Mouse (Mus musculus) hindbrain, embryonic 16.5 days (tissue): ENCODE results near the gene Gm4559. TPM values are rescaled to one million over a fixed set of nuclear protein-coding genes. Genes with fewer than 3 reads are reported as not detected.

Experiments used
- ATAC-seq: fragments of 200-750 bp; cut with Nextera tagmentation; 2 replicates; pipeline ENCODE4 v1.8.0; 2017; ENCODE audit warnings: moderate TSS enrichment, moderate library complexity
- H3K27ac ChIP-seq: fragments of 300-500 bp; sonication (generic); 2 replicates; pipeline ENCODE4 v1.5.1; 2014; ENCODE audit warnings: low read depth, mild to moderate bottlenecking, control low read depth, low read length, moderate library complexity
- H3K27me3 ChIP-seq: fragments of 300-500 bp; sonication (generic); replicated peaks from 2 replicates; pipeline ENCODE4 v1.6.1; 2014; ENCODE audit warnings: low read length; ENCODE audit not compliant: control insufficient read depth, insufficient read depth
- H3K36me3 ChIP-seq: fragments of 300-500 bp; sonication (generic); 2 replicates; pipeline ENCODE4 v1.6.1; 2014; ENCODE audit warnings: mild to moderate bottlenecking, low read length, moderate library complexity, mixed read lengths; ENCODE audit not compliant: control insufficient read depth, insufficient read depth
- H3K4me1 ChIP-seq: fragments of 300-500 bp; sonication (generic); 2 replicates; pipeline ENCODE4 v1.6.1; 2014; ENCODE audit warnings: low read depth, low read length; ENCODE audit not compliant: control insufficient read depth, insufficient read depth
- H3K4me2 ChIP-seq: fragments of 300-500 bp; sonication (generic); 2 replicates; pipeline ENCODE4 v1.6.1; 2014; ENCODE audit warnings: mild to moderate bottlenecking, low read length, control low read depth, moderate library complexity
- H3K4me3 ChIP-seq: fragments of 300-500 bp; sonication (generic); 2 replicates; pipeline ENCODE4 v1.5.1; 2014; ENCODE audit warnings: mild to moderate bottlenecking, low read length, control low read depth, moderate library complexity
- H3K9ac ChIP-seq: fragments of 300-500 bp; sonication (generic); 2 replicates; pipeline ENCODE4 v1.6.1; 2014; ENCODE audit warnings: low read depth, mild to moderate bottlenecking, control low read depth, low read length, moderate library complexity
- H3K9me3 ChIP-seq: fragments of 300-500 bp; sonication (generic); 2 replicates; pipeline ENCODE4 v1.6.1; 2014; ENCODE audit warnings: mild to moderate bottlenecking, low read length, moderate library complexity; ENCODE audit not compliant: control insufficient read depth
- WGBS: fragments of 180-500 bp; shearing (Covaris S2); extraction: QIAGEN DNeasy Blood & Tissue Kit; methylation state at CpG from one replicate; pipeline ENCODE4 v1.1.7; 2014; 5-methylcytosine and 5-hydroxymethylcytosine counted together
- polyA plus RNA-seq: library from polyadenylated mRNA; unstranded; fragments of >200 nt; fragmentation: Nextera tagmentation; extraction: Ambion mirVana; gene quantifications from 2 replicates; pipeline ENCODE4 v1.2.1, GENCODE M21; 2015

Gm4559 gene
- polyA plus RNA-seq, 1 experiment from 2014 or later, result not detected

- 48% methylated on average over 2 of the region's 2 CpGs for WGBS
- no peak overlapping the region for H3K4me3 ChIP-seq
These were observed 49.6 kb downstream of the Gm4559 start for GRCm38 (mm10) chr7:142224518-142224917.

More at GRCm38 (mm10) chr7:142224518-142224917, 49.6 kb downstream of the Gm4559 start:
- H3K9me3 ChIP-seq, result no peaks in the 10 kb centered on the region
- H3K27ac ChIP-seq, result no peak overlapping the region
- no peak overlapping the region for H3K4me2 ChIP-seq
- H3K9ac ChIP-seq, result no peak overlapping the region
- H3K36me3 ChIP-seq, result no peaks in the 10 kb centered on the region
- no peak for ATAC-seq
- H3K27me3 ChIP-seq, result no peaks in the 10 kb centered on the region
- H3K4me1 ChIP-seq, result no peaks in the 10 kb centered on the region

Other genes with a start within 250 kb of the Gm4559 start
- 52.7 and 55.9 TPM in 2 replicates for gene Mob2, start 213.3 kb downstream of the Gm4559 start, polyA plus RNA-seq
- gene Dusp8, start 178.5 kb downstream of the Gm4559 start, polyA plus RNA-seq, result 109 and 117 TPM in 2 replicates
- 0.25 TPM in 2 replicates for gene Gm45618, start 153.6 kb downstream of the Gm4559 start, polyA plus RNA-seq
- 0.24 TPM in 2 replicates for gene Gm39115, start 138.3 kb downstream of the Gm4559 start, polyA plus RNA-seq
- not detected in 2 replicates for gene Gm45337, start 129.8 kb downstream of the Gm4559 start, polyA plus RNA-seq
- gene Gm29735, start 117.2 kb downstream of the Gm4559 start, polyA plus RNA-seq, result not detected in 2 replicates
- gene Gm4553, start 108.6 kb downstream of the Gm4559 start, polyA plus RNA-seq, result not detected in 2 replicates
- not detected in 2 replicates for gene Krtap5-2, start 98.4 kb downstream of the Gm4559 start, polyA plus RNA-seq
- gene Gm10153, start 84.0 kb downstream of the Gm4559 start, polyA plus RNA-seq, result not detected in 2 replicates
- not detected in 2 replicates for gene Krtap5-3, start 73.0 kb downstream of the Gm4559 start, polyA plus RNA-seq
- gene Gm7579, start 62.5 kb downstream of the Gm4559 start, polyA plus RNA-seq, result not detected in 2 replicates
- gene Krtap5-5, start 44.4 kb downstream of the Gm4559 start, polyA plus RNA-seq, result not detected in 2 replicates
- gene Gm40460, start 33.3 kb downstream of the Gm4559 start, polyA plus RNA-seq, result not detected in 2 replicates
- not detected in 2 replicates for gene Gm2431, start 16.0 kb downstream of the Gm4559 start, polyA plus RNA-seq
- not detected in 2 replicates for gene Krtap5-1, start 22.8 kb upstream of the Gm4559 start, polyA plus RNA-seq
- not detected in 2 replicates for gene Krtap5-4, start 29.2 kb upstream of the Gm4559 start, polyA plus RNA-seq
- gene Ifitm10, start 99.4 kb upstream of the Gm4559 start, polyA plus RNA-seq, result 13.3 and 14.9 TPM in 2 replicates
- 6.4 TPM in 1 of 2 replicates, not detected in the other for gene Gm49369, start 108.3 kb upstream of the Gm4559 start, polyA plus RNA-seq
- gene Ctsd, start 113.7 kb upstream of the Gm4559 start, polyA plus RNA-seq, result 356 and 378 TPM in 2 replicates
- not detected in 2 replicates for gene Syt8, start 160.5 kb upstream of the Gm4559 start, polyA plus RNA-seq
- 2.0 and 22.5 TPM in 2 replicates for gene Tnni2, start 167.4 kb upstream of the Gm4559 start, polyA plus RNA-seq
- gene Lsp1, start 186.4 kb upstream of the Gm4559 start, polyA plus RNA-seq, result 5.5 and 6.0 TPM in 2 replicates
- 3.1 and 25.7 TPM in 2 replicates for gene Tnnt3, start 224.5 kb upstream of the Gm4559 start, polyA plus RNA-seq